Mouse (Mus musculus): ENCODE data around the gene Atg4c.

- TF ChIP-seq CTCF (IDR thresholded peaks at IDR 0.05): peak; percentile 71
- no peak for TF ChIP-seq EP300 (IDR thresholded peaks at IDR 0.05)
These were observed 41.6 kb downstream of the Atg4c start for GRCm38 (mm10) chr4:99235203-99235856.
